Mouse (Mus musculus): ENCODE data around the gene Mdm2. TPM values are rescaled to one million over a fixed set of nuclear protein-coding genes. Genes with fewer than 3 reads are reported as not detected.

Mdm2 gene
- total RNA-seq, 2 experiments from 2014 or later, result 45.6 to 58.8 TPM

GRCm38 (mm10) chr10:117652930-117653778 is 57.4 kb downstream of the Mdm2 start:
- ATAC-seq (replicated peaks; ENCODE audit: low FRiP score, low TSS enrichment, poor library complexity, severe bottlenecking), result no peak

GRCm38 (mm10) chr10:117652378-117652774 is 58.2 kb downstream of the Mdm2 start:
- no peak for ATAC-seq (replicated peaks; ENCODE audit: low FRiP score, low TSS enrichment, poor library complexity, severe bottlenecking)

- ATAC-seq (replicated peaks; ENCODE audit: low FRiP score, low TSS enrichment, poor library complexity, severe bottlenecking), result no peak
These were observed 58.8 kb downstream of the Mdm2 start for GRCm38 (mm10) chr10:117651587-117652377.

- no peak for ATAC-seq (replicated peaks; ENCODE audit: low FRiP score, low TSS enrichment, poor library complexity, severe bottlenecking)
These were observed 59.8 kb downstream of the Mdm2 start for GRCm38 (mm10) chr10:117650725-117651124.

- ATAC-seq (replicated peaks; ENCODE audit: low FRiP score, low TSS enrichment, poor library complexity, severe bottlenecking), result no peak
These were observed 60.4 kb downstream of the Mdm2 start for GRCm38 (mm10) chr10:117650042-117650655.

GRCm38 (mm10) chr10:117649292-117650041 is 61.1 kb downstream of the Mdm2 start:
- no peak for ATAC-seq (replicated peaks; ENCODE audit: low FRiP score, low TSS enrichment, poor library complexity, severe bottlenecking)

GRCm38 (mm10) chr10:117648643-117649042 is 61.9 kb downstream of the Mdm2 start:
- no peak for ATAC-seq (replicated peaks; ENCODE audit: low FRiP score, low TSS enrichment, poor library complexity, severe bottlenecking)

GRCm38 (mm10) chr10:117647964-117648472 is 62.5 kb downstream of the Mdm2 start:
- ATAC-seq (replicated peaks; ENCODE audit: low FRiP score, low TSS enrichment, poor library complexity, severe bottlenecking), result no peak

- ATAC-seq (replicated peaks; ENCODE audit: low FRiP score, low TSS enrichment, poor library complexity, severe bottlenecking), result no peak
These were observed 63.4 kb downstream of the Mdm2 start for GRCm38 (mm10) chr10:117647158-117647505.

- ATAC-seq (replicated peaks; ENCODE audit: low FRiP score, low TSS enrichment, poor library complexity, severe bottlenecking), result no peak
These were observed 63.9 kb downstream of the Mdm2 start for GRCm38 (mm10) chr10:117646482-117647157.

- no peak for ATAC-seq (replicated peaks; ENCODE audit: low FRiP score, low TSS enrichment, poor library complexity, severe bottlenecking)
These were observed 65.0 kb downstream of the Mdm2 start for GRCm38 (mm10) chr10:117645487-117645964.

- ATAC-seq (replicated peaks; ENCODE audit: low FRiP score, low TSS enrichment, poor library complexity, severe bottlenecking), result no peak
These were observed 65.7 kb downstream of the Mdm2 start for GRCm38 (mm10) chr10:117644828-117645227.

- ATAC-seq (replicated peaks; ENCODE audit: low FRiP score, low TSS enrichment, poor library complexity, severe bottlenecking), result no peak
These were observed 66.2 kb downstream of the Mdm2 start for GRCm38 (mm10) chr10:117644429-117644748.

GRCm38 (mm10) chr10:117643711-117644428 is 66.7 kb downstream of the Mdm2 start:
- no peak for ATAC-seq (replicated peaks; ENCODE audit: low FRiP score, low TSS enrichment, poor library complexity, severe bottlenecking)

- ATAC-seq (replicated peaks; ENCODE audit: low FRiP score, low TSS enrichment, poor library complexity, severe bottlenecking), result no peak
These were observed 67.3 kb downstream of the Mdm2 start for GRCm38 (mm10) chr10:117643302-117643701.

GRCm38 (mm10) chr10:117642491-117643262 is 67.9 kb downstream of the Mdm2 start:
- ATAC-seq (replicated peaks; ENCODE audit: low FRiP score, low TSS enrichment, poor library complexity, severe bottlenecking), result no peak

GRCm38 (mm10) chr10:117642201-117642450 is 68.4 kb downstream of the Mdm2 start:
- no peak for ATAC-seq (replicated peaks; ENCODE audit: low FRiP score, low TSS enrichment, poor library complexity, severe bottlenecking)

All from megakaryocyte-erythroid progenitor cell, adult 5-6 weeks (primary cell).